Mouse (Mus musculus): ENCODE measurements at regions not wholly inside any gene's neighbourhood (a gene's known extent, or its start where the extent isn't known, plus 50 kb on each side); places are given as distances from the start of the nearest gene placed in this dataset.

DNA sequence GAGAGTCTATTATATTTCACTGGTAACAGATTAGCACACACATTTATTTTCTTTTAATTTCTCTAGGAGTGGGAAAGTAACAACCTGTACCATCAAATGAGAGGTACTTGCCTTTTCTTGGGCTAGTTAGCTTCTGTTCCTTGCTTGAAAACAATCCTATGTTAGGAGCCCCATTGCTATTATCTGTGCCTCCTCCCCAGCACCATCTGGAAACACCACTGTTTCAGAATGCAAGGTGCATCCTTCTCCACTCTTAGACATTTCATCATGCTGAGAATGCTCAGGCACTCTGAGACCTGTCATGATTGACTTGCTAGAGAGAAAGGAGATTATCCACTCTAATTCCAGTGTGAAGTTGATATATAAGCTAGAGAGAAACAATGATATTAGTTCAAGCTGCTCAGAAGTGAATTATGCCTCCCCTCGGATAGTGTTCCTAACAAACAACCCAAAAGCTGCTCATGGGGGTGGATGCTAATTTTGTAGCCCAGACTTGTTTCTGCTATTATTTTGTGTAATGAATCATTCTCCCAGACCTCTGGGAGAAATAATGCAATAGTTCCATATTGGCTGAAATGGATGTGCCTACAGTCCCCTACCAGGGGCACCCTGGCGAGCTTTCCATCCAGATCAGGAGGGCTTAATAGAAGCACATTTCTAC is 119.0 kb upstream of the Cttnbp2 start:
- ATAC-seq (replicated peaks; ENCODE audit: low FRiP score, low TSS enrichment, low read depth) (no peak), DNase-seq (ENCODE audit: low spot score) (no peak)
- 92% methylated on average over 2 of the region's 2 CpGs for WGBS
- no peak overlapping the region for H3K27ac ChIP-seq (ENCODE audit: low read depth)
- no peak overlapping the region for H3K9ac ChIP-seq (ENCODE audit: low read length)
- H3K27me3 ChIP-seq (replicated peaks; ENCODE audit: control insufficient read depth, insufficient read depth, low read length), result no peaks in the 10 kb centered on the region
- H3K36me3 ChIP-seq (ENCODE audit: control insufficient read depth, insufficient read depth, low read length), result no peaks in the 10 kb centered on the region
- no peaks in the 10 kb centered on the region for H3K4me1 ChIP-seq (replicated peaks; ENCODE audit: control insufficient read depth, insufficient read depth, low read length)
- H3K4me2 ChIP-seq (ENCODE audit: low read length), result no peak overlapping the region
- 0 out of 2 replicates have a peak, but pooled peaks cover 5% of the 10 kb centered on the region for H3K9me3 ChIP-seq (ENCODE audit: control insufficient read depth, low read length)
- H3K4me3 ChIP-seq (ENCODE audit: low read depth, low read length), result no peak overlapping the region

DNA sequence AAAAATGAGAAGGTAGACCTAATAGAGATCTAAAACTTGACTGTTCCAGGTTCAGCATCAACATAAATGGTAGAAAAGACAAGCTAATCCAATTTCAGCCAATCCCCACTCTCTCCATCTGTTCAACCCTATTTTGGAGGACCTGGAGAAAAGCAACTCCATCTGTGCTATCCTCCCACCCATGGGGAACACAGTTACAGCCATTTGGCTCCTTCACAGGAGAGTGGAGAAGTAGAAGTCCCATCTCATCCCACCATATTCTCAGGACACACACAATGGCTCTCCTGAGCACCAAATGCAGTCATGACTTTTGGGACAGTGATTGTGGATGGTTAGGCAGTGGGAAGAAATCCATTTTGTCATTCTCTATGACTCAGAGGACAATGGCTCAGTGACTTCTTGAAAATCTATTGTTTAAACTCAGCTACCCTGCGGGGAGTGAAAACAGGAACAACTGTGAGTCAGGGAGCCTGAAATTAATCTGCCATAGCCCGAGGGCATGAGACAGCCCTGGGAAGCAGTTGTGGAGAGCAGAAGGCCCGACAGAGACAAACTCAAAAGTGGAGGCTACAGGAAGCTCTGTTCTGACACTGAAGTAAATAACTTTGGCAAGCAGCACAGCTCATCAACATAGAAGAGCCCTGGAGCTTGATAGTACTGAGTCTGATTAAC is 125.2 kb upstream of the Cttnbp2 start:
- Histone ChIP-seq H3K27ac (ENCODE audit: low read depth) (no peak overlapping the region), H3K9ac (ENCODE audit: low read length) (no peak overlapping the region), H3K4me3 (ENCODE audit: low read depth, low read length) (no peak overlapping the region), H3K36me3 (ENCODE audit: control insufficient read depth, insufficient read depth, low read length) (no peaks in the 10 kb centered on the region), H3K27me3 (replicated peaks; ENCODE audit: control insufficient read depth, insufficient read depth, low read length) (no peaks in the 10 kb centered on the region), H3K4me2 (ENCODE audit: low read length) (no peak overlapping the region), H3K4me1 (replicated peaks; ENCODE audit: control insufficient read depth, insufficient read depth, low read length) (no peaks in the 10 kb centered on the region), H3K9me3 (ENCODE audit: control insufficient read depth, low read length) (0 out of 2 replicates have a peak, but pooled peaks cover 5% of the 10 kb centered on the region)
- 34% methylated on average over 3 of the region's 3 CpGs for WGBS
- DNase-seq (ENCODE audit: low spot score) (no peak), ATAC-seq (replicated peaks; ENCODE audit: low FRiP score, low TSS enrichment, low read depth) (no peak)

DNA sequence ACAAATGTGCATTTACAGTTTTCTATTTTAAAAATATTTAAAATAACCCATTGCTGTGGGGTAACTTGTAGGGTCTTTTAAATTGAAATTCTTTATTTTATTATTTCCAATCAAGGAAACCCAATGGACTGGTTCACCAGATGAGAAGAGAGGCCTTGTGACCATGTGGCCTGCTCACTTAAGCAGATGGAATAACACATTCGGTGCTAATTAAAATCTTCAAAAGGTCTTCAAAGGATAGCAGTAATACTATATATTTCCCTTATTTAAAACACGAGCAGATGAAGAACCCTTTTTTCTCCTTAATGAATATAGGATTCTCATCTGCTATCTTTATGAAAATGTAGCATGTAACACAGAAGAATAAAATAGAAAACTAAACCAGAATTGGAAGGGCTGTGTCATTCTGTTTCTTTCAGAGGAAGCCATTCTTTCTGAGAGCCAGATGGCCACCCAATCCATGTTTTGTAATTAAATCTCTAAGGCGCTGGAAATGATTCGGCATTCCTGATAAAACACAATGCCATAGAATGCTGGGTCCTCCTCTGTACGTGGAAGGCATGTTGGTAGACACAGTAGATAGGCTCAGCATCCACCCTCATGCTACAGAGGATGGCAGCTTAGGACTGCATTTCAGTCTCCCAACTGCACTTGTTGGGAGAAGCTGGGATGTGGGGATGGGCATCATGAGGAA is 134.4 kb upstream of the Cttnbp2 start:
- DNase-seq (ENCODE audit: low spot score), result no peak

DNA sequence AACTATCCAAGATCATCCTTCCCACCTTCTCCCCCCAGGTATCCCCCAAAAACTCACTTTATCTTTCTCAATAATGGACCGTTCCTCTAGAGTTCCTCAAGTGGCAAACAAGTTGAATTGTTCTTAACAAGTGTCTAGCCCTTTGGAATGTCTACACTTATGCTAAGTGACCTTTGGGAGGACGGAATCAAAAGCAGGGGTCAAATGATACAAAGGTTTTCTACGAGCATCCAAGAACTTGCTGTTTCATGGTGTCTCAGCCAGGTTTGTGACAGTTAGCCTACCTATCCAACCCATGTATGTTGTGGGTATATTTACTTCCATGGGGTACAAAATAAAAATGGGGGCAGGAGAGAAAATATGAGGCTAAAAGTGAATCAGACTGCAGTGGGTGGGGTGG is 136.7 kb upstream of the Cttnbp2 start:
- DNase-seq (ENCODE audit: low spot score), result no peak
- ATAC-seq (replicated peaks; ENCODE audit: low FRiP score, low TSS enrichment, low read depth), result no peak
- no peaks in the 10 kb centered on the region for H3K27me3 ChIP-seq (replicated peaks; ENCODE audit: control insufficient read depth, insufficient read depth, low read length)
- no peak overlapping the region for H3K4me2 ChIP-seq (ENCODE audit: low read length)
- no peaks in the 10 kb centered on the region for H3K9me3 ChIP-seq (ENCODE audit: control insufficient read depth, low read length)
- H3K4me3 ChIP-seq (ENCODE audit: low read depth, low read length), result no peak overlapping the region
- no peak overlapping the region for H3K9ac ChIP-seq (ENCODE audit: low read length)
- 92% methylated on average over 3 of the region's 3 CpGs for WGBS
- no peaks in the 10 kb centered on the region for H3K4me1 ChIP-seq (replicated peaks; ENCODE audit: control insufficient read depth, insufficient read depth, low read length)
- no peaks in the 10 kb centered on the region for H3K36me3 ChIP-seq (ENCODE audit: control insufficient read depth, insufficient read depth, low read length)
- no peak overlapping the region for H3K27ac ChIP-seq (ENCODE audit: low read depth)

More for the DNA sequence above, 134.4 kb upstream of the Cttnbp2 start:
- WGBS, result 84% methylated on average over 5 of the region's 5 CpGs
- ATAC-seq (replicated peaks; ENCODE audit: low FRiP score, low TSS enrichment, low read depth), result no peak
- H3K9ac ChIP-seq (ENCODE audit: low read length), result no peak overlapping the region
- no peaks in the 10 kb centered on the region for H3K36me3 ChIP-seq (ENCODE audit: control insufficient read depth, insufficient read depth, low read length)
- no peak overlapping the region for H3K4me2 ChIP-seq (ENCODE audit: low read length)
- H3K27me3 ChIP-seq (replicated peaks; ENCODE audit: control insufficient read depth, insufficient read depth, low read length), result no peaks in the 10 kb centered on the region
- H3K9me3 ChIP-seq (ENCODE audit: control insufficient read depth, low read length), result no peaks in the 10 kb centered on the region
- no peak overlapping the region for H3K27ac ChIP-seq (ENCODE audit: low read depth)
- no peak overlapping the region for H3K4me3 ChIP-seq (ENCODE audit: low read depth, low read length)
- no peaks in the 10 kb centered on the region for H3K4me1 ChIP-seq (replicated peaks; ENCODE audit: control insufficient read depth, insufficient read depth, low read length)

DNA sequence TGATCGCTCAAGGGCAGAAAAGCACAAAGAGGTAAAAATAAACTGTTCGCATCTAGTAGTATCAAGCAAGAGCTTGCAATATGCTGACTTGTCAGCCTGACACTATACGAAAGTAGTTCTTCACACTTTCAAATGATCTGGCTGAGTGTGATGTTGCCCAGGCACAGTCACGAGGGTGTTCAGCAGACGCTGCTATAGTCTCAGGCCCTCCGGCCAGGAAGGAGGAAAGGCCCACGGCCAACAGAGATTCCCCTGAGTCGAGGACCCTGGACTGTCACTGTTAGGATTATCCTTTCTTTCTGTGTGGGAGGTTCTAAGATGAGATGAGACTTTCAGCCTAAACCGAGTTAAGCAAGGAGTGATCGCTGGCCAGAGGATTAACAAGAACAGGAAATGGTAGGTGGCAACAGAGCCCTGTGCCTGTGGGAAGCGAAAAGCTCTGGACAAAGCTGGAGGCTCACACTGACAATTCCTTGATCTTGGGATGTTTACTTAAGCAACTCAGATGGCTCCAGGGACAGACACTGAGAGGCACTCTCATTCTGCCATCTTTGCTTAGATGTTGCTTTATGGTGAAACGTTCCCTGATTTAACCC is 137.5 kb upstream of the Cttnbp2 start:
- Histone ChIP-seq H3K36me3 (ENCODE audit: control insufficient read depth, insufficient read depth, low read length) (no peaks in the 10 kb centered on the region), H3K27ac (ENCODE audit: low read depth) (no peak overlapping the region), H3K4me1 (replicated peaks; ENCODE audit: control insufficient read depth, insufficient read depth, low read length) (no peaks in the 10 kb centered on the region), H3K4me3 (ENCODE audit: low read depth, low read length) (no peak overlapping the region), H3K27me3 (replicated peaks; ENCODE audit: control insufficient read depth, insufficient read depth, low read length) (no peaks in the 10 kb centered on the region), H3K4me2 (ENCODE audit: low read length) (no peak overlapping the region), H3K9ac (ENCODE audit: low read length) (no peak overlapping the region), H3K9me3 (ENCODE audit: control insufficient read depth, low read length) (no peaks in the 10 kb centered on the region)
- no peak for ATAC-seq (replicated peaks; ENCODE audit: low FRiP score, low TSS enrichment, low read depth)
- 48% methylated on average over 12 of the region's 12 CpGs for WGBS
- DNase-seq (ENCODE audit: low spot score), result no peak

DNA sequence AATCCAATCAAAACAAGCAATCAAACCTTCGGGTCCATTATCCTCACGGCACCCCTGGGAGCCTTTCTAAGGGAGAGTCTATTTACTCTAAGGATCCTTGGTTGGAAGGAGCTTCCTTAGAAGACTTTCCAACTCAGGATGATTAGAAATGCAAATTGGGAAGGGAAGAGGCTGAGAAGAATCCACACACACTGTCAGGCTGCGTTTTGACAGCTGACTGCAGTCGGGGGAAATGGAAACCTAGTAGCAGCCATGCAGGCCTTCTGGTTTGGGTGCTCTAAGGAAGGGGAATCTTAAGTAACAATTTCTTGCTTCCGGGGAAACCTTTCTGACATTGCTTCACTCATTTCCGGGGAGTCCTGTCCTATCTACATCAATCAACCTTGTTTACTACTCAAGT is 139.6 kb upstream of the Cttnbp2 start:
- WGBS, result 55% methylated on average over 6 of the region's 6 CpGs
- ATAC-seq (replicated peaks; ENCODE audit: low FRiP score, low TSS enrichment, low read depth), result no peak
- no peak for DNase-seq (ENCODE audit: low spot score)

DNA sequence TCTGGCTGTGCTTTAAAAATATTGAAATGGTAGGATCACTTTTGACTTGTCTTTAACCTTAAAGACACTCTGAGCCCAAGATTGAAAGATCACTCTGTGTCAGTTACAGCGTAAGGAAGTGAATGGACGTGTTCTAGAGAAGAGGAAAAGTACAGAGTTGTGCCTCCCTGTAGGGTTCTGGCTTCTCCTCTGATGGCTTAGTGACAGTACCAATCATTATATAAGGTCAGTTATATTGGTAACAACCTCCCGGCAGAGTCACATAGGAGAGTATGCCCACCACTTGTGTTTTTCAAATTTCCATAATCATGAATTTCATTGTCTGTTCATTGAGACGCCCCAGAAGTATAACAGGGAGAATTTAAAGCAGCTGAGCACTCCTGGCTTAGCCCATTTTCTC is 141.6 kb upstream of the Cttnbp2 start:
- WGBS, result 87% methylated on average over 4 of the region's 4 CpGs
- Histone ChIP-seq H3K27me3 (replicated peaks; ENCODE audit: control insufficient read depth, insufficient read depth, low read length) (no peaks in the 10 kb centered on the region), H3K4me3 (ENCODE audit: low read depth, low read length) (no peak overlapping the region), H3K36me3 (ENCODE audit: control insufficient read depth, insufficient read depth, low read length) (no peaks in the 10 kb centered on the region), H3K4me2 (ENCODE audit: low read length) (no peak overlapping the region), H3K4me1 (replicated peaks; ENCODE audit: control insufficient read depth, insufficient read depth, low read length) (no peaks in the 10 kb centered on the region), H3K9me3 (ENCODE audit: control insufficient read depth, low read length) (no peaks in the 10 kb centered on the region), H3K9ac (ENCODE audit: low read length) (no peak overlapping the region), H3K27ac (ENCODE audit: low read depth) (no peak overlapping the region)
- ATAC-seq (replicated peaks; ENCODE audit: low FRiP score, low TSS enrichment, low read depth), result no peak
- DNase-seq (ENCODE audit: low spot score), result no peak

More for the DNA sequence above, 139.6 kb upstream of the Cttnbp2 start:
- Histone ChIP-seq H3K4me1 (replicated peaks; ENCODE audit: control insufficient read depth, insufficient read depth, low read length) (no peaks in the 10 kb centered on the region), H3K4me2 (ENCODE audit: low read length) (no peak overlapping the region), H3K36me3 (ENCODE audit: control insufficient read depth, insufficient read depth, low read length) (no peaks in the 10 kb centered on the region), H3K27ac (ENCODE audit: low read depth) (no peak overlapping the region), H3K4me3 (ENCODE audit: low read depth, low read length) (no peak overlapping the region), H3K9ac (ENCODE audit: low read length) (no peak overlapping the region), H3K27me3 (replicated peaks; ENCODE audit: control insufficient read depth, insufficient read depth, low read length) (no peaks in the 10 kb centered on the region), H3K9me3 (ENCODE audit: control insufficient read depth, low read length) (no peaks in the 10 kb centered on the region)

DNA sequence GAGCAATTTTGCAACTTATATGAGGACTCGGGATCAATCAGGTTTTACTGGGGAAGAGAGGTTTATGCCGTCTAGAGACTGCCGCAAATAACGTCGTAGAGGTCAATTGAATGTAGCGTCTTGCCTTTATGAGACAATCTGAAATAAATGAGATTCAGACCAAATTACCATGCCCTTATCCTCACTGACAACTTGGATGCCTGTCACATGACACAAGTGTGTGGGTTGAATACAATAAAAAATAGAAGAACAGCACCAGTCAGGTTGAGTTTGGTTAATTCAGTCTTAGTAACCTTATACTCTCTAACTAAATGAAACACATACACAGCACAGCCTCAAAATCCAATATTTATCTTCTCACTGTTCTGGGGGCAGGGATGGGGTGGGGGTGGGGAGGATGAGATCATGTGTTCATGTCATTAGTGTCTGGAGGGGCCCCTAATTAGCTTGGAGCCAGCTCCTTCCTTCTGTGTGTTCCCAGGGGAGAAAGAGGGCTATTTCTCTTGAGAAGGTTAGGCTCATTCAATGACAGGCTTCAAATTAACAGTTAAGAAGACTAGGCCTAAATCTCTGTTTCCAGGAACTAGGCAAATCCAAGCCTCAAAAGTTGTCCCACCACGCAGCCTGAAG is 142.2 kb upstream of the Cttnbp2 start:
- WGBS, result 82% methylated on average over 7 of the region's 7 CpGs
- no peaks in the 10 kb centered on the region for H3K27me3 ChIP-seq (replicated peaks; ENCODE audit: control insufficient read depth, insufficient read depth, low read length)
- no peaks in the 10 kb centered on the region for H3K9me3 ChIP-seq (ENCODE audit: control insufficient read depth, low read length)
- no peak overlapping the region for H3K27ac ChIP-seq (ENCODE audit: low read depth)
- DNase-seq (ENCODE audit: low spot score), result no peak
- no peaks in the 10 kb centered on the region for H3K36me3 ChIP-seq (ENCODE audit: control insufficient read depth, insufficient read depth, low read length)
- no peak for ATAC-seq (replicated peaks; ENCODE audit: low FRiP score, low TSS enrichment, low read depth)
- no peaks in the 10 kb centered on the region for H3K4me1 ChIP-seq (replicated peaks; ENCODE audit: control insufficient read depth, insufficient read depth, low read length)
- H3K9ac ChIP-seq (ENCODE audit: low read length), result no peak overlapping the region
- H3K4me2 ChIP-seq (ENCODE audit: low read length), result no peak overlapping the region
- H3K4me3 ChIP-seq (ENCODE audit: low read depth, low read length), result no peak overlapping the region

Data from intestine, embryonic 14.5 days (tissue).